Mouse (Mus musculus) embryonic stem cell, embryonic (primary cell): Measurements from ENCODE around the gene Rps6kb2.

Experiments
- CTCF ChIA-PET, 4 experiments: fragments of 300-600 bp in 2 of 4; fragments of 350-600 bp in 2 of 4; sonication (Branson Sonifier 250); formaldehyde crosslinking; loops; one replicate each; lab custom pipeline; 2022; ENCODE audit warnings: inconsistent platforms in 2 of 4; lab: Charles Lee
- POLR2A ChIA-PET, 4 experiments: fragments of 300-600 bp in 2 of 4; fragments of 350-600 bp in 2 of 4; sonication (Branson Sonifier 250); formaldehyde crosslinking; loops; one replicate each; lab custom pipeline; 2022; ENCODE audit warnings: antibody characterized with exemption in 4 of 4, inconsistent platforms in 1 of 4; lab: Charles Lee

Rps6kb2 gene

DNA sequence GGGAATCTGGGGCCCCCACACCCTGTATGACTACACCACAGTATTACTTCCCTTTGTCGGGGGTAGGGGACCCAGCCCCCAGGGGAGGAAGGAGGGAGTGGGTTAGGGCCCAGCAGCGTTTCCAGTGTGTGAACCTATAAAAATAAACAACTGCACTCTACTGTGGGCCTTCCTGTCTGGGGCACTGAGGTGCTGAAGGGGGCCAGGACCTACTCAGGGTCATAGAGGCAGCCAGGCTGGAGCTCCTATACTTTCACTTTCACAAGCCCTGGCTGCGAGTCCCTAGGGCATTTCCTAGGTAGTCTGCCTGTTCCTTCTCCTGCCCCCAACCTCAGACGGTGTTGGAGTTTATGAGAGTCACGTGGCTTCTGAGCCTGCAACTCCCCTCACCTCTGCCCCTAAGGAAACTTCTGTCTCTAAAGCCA, 49.3 kb downstream of the Rps6kb2 start:
- ChIA-PET CTCF (interaction anchor here in 2 of 4 experiments (0.6 to 2.1 kb wide), 3 partner anchors 15 to 745 kb away, joined by 3 to 7 read pairs (median 3); no protein-coding TSS in a partner anchor), POLR2A (interaction anchor here in 2 of 4 experiments (0.9 to 1.8 kb wide), 8 partner anchors 12 to 55 kb away, joined by 3 to 7 read pairs (median 4); partner anchors contain the start of genes Cdk2ap2 (in 2 of the 2), Aip (in 1 of the 2) and Pitpnm1 (in 1 of the 2))

DNA sequence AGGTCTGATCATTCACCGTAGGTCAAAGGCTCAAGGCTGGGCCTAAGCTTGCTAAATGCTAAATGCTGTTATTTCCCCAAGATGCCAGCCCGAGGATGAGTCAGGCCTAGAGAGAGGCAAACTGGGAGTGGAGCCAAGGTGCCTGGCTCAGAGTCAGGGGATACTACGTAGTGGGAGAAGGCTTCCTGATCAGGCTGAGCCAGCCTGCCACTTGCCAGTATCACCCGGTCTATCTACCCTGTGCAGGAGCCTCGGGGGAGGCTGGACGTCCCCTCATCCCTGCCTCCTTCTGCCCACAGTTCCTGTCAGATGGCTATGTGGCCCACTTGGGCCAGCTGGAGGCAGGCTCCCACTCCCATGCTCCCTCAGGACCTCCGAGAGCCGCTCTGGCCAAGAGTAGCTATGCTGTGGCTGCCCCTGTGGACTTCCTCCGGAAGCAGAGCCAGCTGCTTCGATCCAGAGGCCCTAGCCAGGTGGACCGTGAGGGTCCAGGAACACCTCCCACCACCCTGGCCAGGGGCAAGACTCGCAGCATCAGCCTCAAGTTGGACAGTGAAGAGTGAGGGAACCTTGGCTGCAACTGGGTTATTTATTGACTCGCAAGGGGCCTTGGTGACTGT, 49.9 kb downstream of the Rps6kb2 start:
- CTCF ChIA-PET, result interaction anchor here in 1 of 4 experiments (2.1 kb wide), 1 partner anchor 14 kb away, joined by 7 read pairs; no protein-coding TSS in a partner anchor
- POLR2A ChIA-PET, result interaction anchor here in 3 of 4 experiments (0.9 to 2.9 kb wide), 12 partner anchors 8 to 95 kb away, joined by 3 to 19 read pairs (median 4); partner anchors contain the start of genes Cdk2ap2 (in 2 of the 3), Aip (in 1 of the 3), Pitpnm1 (in 1 of the 3) and Ppp1ca (in 1 of the 3)

DNA sequence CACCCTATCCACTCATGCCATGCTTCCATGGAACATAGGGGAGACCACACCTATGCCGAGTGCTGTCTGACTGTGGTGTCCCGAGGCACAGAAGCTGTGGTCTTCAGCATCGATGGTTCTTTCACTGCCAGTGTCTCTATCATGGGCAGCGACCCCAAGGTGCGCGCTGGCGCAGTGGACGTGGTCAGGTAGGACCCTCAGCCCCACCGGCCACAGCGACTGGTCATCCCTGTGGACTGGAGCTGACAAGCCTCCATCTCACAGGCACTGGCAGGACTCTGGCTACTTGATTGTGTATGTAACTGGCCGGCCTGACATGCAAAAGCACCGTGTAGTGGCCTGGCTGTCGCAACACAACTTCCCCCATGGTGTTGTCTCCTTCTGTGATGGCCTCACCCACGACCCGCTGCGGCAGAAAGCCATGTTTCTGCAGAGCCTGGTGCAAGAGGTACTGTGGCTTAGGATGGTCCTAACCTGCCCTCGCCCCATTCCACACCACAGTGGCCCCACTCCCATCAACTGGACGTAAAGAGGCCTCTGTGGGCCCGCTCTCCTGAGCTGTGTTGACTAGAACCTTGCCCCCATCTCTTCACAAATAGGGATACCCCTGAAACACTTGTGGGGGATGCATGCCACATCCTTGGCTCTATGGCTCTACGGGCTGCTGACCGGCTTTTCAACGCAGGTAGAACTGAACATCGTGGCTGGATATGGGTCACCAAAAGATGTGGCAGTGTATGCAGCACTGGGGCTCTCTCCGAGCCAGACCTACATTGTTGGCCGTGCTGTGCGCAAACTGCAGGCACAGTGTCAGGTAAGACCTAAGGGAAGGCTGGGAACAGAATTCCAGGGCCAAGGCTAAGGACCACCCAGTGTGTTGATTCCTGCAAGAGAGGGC, 50.8 kb downstream of the Rps6kb2 start:
- ChIA-PET POLR2A (interaction anchor here (0.6 to 2.9 kb wide), 15 partner anchors 9 to 94 kb away, joined by 3 to 19 read pairs (median 3); partner anchors contain the start of genes Cdk2ap2 (in 2 of the 4), Aip (in 1 of the 4), Pitpnm1 (in 1 of the 4) and Ppp1ca (in 1 of the 4)), CTCF (interaction anchor here in 1 of 4 experiments (2.1 kb wide), 1 partner anchor 13 kb away, joined by 7 read pairs; no protein-coding TSS in a partner anchor)

DNA sequence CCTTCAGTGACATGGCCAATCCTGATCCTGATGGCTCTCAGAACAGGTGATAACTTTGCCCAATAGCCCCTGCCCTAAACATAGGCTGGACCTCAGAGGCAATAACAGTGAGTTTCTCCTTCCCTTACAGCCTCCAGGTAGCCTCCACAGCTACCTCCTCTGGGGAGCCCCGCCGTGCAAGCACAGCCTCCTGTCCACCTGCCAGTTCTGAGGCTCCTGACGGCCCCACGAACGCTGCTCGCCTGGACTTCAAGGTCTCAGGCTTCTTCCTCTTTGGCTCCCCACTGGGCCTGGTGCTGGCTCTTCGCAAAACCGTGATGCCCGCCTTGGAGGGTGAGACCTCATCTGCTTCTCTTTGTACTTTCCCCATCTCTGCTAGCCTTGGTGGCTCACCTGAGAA, 54.6 kb downstream of the Rps6kb2 start:
- ChIA-PET CTCF (interaction anchor here in 1 of 4 experiments (0.9 kb wide), 1 partner anchor 13 kb away, joined by 3 read pairs; no protein-coding TSS in a partner anchor), POLR2A (interaction anchor here in 1 of 4 experiments (0.5 kb wide), 1 partner anchor 256 kb away, joined by 4 read pairs; no protein-coding TSS in a partner anchor)

DNA sequence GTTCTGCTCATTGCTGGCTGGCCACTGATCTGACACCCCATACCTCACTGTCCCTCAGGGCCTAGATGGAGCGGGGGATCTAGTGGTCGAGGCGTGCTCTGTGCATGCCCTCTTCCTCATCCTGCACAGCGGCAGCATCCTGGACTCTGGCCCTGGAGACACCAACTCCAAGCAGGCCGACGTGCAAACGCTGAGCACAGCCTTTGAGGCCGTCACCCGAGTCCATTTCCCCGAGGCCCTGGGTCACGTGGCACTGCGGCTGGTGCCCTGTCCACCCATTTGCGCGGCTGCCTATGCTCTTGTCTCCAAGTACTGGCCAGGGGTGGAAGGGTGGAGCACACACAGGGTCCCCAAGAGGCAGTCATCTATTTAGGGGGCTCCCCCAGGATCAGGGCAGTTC, 56.5 kb downstream of the Rps6kb2 start:
- CTCF ChIA-PET, result no interaction called here
- POLR2A ChIA-PET, result interaction anchor here in 2 of 4 experiments (1.0 to 1.6 kb wide), 3 partner anchors 9 to 60 kb away, joined by 3 read pairs; partner anchors contain the start of gene Gstp2 (in 1 of the 2)

DNA sequence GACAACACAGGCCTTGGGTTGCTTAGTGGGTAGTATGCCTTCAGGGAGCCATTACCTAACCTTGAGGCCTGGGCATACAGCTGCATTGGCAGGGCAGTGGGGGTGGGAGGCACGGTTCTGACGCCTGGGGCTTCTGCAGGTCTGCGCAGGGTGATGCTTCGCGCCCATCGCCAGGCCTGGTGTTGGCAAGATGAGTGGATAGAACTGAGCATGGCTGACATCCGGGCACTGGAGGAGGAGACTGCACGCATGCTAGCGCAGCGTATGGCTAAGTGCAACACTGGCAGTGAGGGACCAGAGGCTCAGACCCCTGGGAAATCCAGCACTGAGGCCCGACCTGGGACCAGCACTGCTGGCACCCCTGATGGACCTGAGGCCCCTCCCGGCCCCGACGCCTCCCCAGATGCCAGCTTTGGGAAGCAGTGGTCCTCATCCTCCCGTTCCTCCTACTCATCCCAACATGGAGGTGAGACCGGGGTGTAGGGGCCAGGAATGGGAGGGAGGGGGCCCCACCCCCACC, 58.4 kb downstream of the Rps6kb2 start:
- POLR2A ChIA-PET, result interaction anchor here in 2 of 4 experiments (0.6 to 1.3 kb wide), 4 partner anchors 16 to 67 kb away, joined by 3 to 4 read pairs (median 4); no protein-coding TSS in a partner anchor
- CTCF ChIA-PET, result interaction anchor here in 2 of 4 experiments (0.6 to 1.7 kb wide), 2 partner anchors 124 to 359 kb away, joined by 3 to 4 read pairs; no protein-coding TSS in a partner anchor
